Mouse (Mus musculus) liver, embryonic 14.5 days (tissue): ENCODE data around the gene Gzmm.
A peak's percentile ranks its signal among the peaks of the same experiment; 100 is the strongest.

ENCODE experiments used
- CTCF ChIP-seq: IDR thresholded peaks from 2 replicates; pipeline ENCODE4 v1.5.1; 2016; ENCODE audit warnings: antibody characterized with exemption, low read depth, control low read depth
- EP300 ChIP-seq: IDR thresholded peaks from 2 replicates; pipeline ENCODE4 v1.6.1; 2016; ENCODE audit warnings: antibody characterized with exemption, low read depth

GRCm38 (mm10) chr10:79660298-79660697 lies 28.5 kb upstream of the Gzmm start:
- TF ChIP-seq CTCF = peak; percentile 58
- TF ChIP-seq EP300 = no peak
